Mouse (Mus musculus): ENCODE results near the gene Mrpl10. TPM values are rescaled to one million over a fixed set of nuclear protein-coding genes. Genes with fewer than 3 reads are reported as not detected.

The Mrpl10 gene
- 100 to 1,000 TPM; 110 to 123 TPM for total RNA-seq (2021)
- long read RNA-seq, experiment 1, transcript Mrpl10-201 (5 exons, 1,708 nt) = major isoform, 93 of 121 reads
- long read RNA-seq, experiment 1, partial matches to known transcripts = 7 of 121 reads
- long read RNA-seq, experiment 1, other reads (novel, unspliced or antisense) = 21 of 121 reads
- long read RNA-seq, experiment 2, transcript Mrpl10-201 (5 exons, 1,708 nt) = major isoform, 101 of 158 reads
- long read RNA-seq, experiment 2, partial matches to known transcripts = 29 of 158 reads
- long read RNA-seq, experiment 2, other reads (novel, unspliced or antisense) = 28 of 158 reads

- DNase-seq (ENCODE audit: low spot score in 2 of 2) = peak; percentile 65 to 81
Measured at GRCm38 (mm10) chr11:97041022-97041899, at the start of gene Mrpl10, which contains the start of gene Lrrc46. Gene Mrpl10 (plus strand): TSS chr11:97041560. Gene Lrrc46 (minus strand): TSS chr11:97041407.

- no peak for DNase-seq (ENCODE audit: low spot score in 2 of 2)
Measured at GRCm38 (mm10) chr11:96992722-96993311, 48.5 kb upstream of the Mrpl10 start.

- no peak for DNase-seq (ENCODE audit: low spot score in 2 of 2)
Measured at GRCm38 (mm10) chr11:96995031-96995430, 46.3 kb upstream of the Mrpl10 start.

GRCm38 (mm10) chr11:96995836-96996772 is 45.3 kb upstream of the Mrpl10 start:
- no peak for DNase-seq (ENCODE audit: low spot score in 2 of 2)

GRCm38 (mm10) chr11:96996773-96997379 is 44.5 kb upstream of the Mrpl10 start:
- DNase-seq (ENCODE audit: low spot score in 2 of 2) = no peak

- no peak for DNase-seq (ENCODE audit: low spot score in 2 of 2)
Measured at GRCm38 (mm10) chr11:96997380-96997956, 43.9 kb upstream of the Mrpl10 start.

GRCm38 (mm10) chr11:97003170-97003569 is 38.2 kb upstream of the Mrpl10 start:
- no peak for DNase-seq (ENCODE audit: low spot score in 2 of 2)

GRCm38 (mm10) chr11:97007093-97007794 is 34.1 kb upstream of the Mrpl10 start:
- no peak for DNase-seq (ENCODE audit: low spot score in 2 of 2)

GRCm38 (mm10) chr11:97009198-97009790 is 32.1 kb upstream of the Mrpl10 start:
- no peak for DNase-seq (ENCODE audit: low spot score in 2 of 2)

GRCm38 (mm10) chr11:97013121-97013670 is 28.2 kb upstream of the Mrpl10 start, which contains the start of gene Sp6:
Gene Sp6 (plus strand): TSS chr11:97013394.
- DNase-seq (ENCODE audit: low spot score in 2 of 2) = no peak

- no peak for DNase-seq (ENCODE audit: low spot score in 2 of 2)
Measured at GRCm38 (mm10) chr11:97017696-97018582, 23.4 kb upstream of the Mrpl10 start.

- DNase-seq (ENCODE audit: low spot score in 2 of 2) = no peak
Measured at GRCm38 (mm10) chr11:97018583-97019344, 22.6 kb upstream of the Mrpl10 start.

GRCm38 (mm10) chr11:97019345-97019708 is 22.0 kb upstream of the Mrpl10 start:
- DNase-seq (ENCODE audit: low spot score in 2 of 2) = no peak

GRCm38 (mm10) chr11:97021121-97021765 is 20.1 kb upstream of the Mrpl10 start:
- DNase-seq (ENCODE audit: low spot score in 2 of 2) = no peak

GRCm38 (mm10) chr11:97021873-97022484 is 19.4 kb upstream of the Mrpl10 start:
- DNase-seq (ENCODE audit: low spot score in 2 of 2) = peak; percentile 50

GRCm38 (mm10) chr11:97024977-97025376 is 16.4 kb upstream of the Mrpl10 start:
- DNase-seq (ENCODE audit: low spot score in 2 of 2) = no peak

All from adrenal gland, postnatal 4 days (tissue).